Mouse (Mus musculus) splenic B cell, adult 2 months (primary cell): ENCODE data around the gene Wnk1.

ENCODE experiments used
- DNase-seq: peaks from one replicate; pipeline ENCODE4 v3.0.0-alpha.2; 2011; ENCODE audit warnings: low read depth, low spot score
- H3K27me3 ChIP-seq: 2 replicates; pipeline ENCODE4 v1.6.1; 2012; ENCODE audit warnings: mild to moderate bottlenecking, low read length, moderate library complexity, mixed read lengths; ENCODE audit not compliant: control insufficient read depth, poor library complexity, insufficient read depth, severe bottlenecking
- H3K36me3 ChIP-seq: 2 replicates; pipeline ENCODE4 v1.6.1; 2012; ENCODE audit warnings: mild to moderate bottlenecking, low read length, moderate library complexity, mixed read lengths; ENCODE audit not compliant: control insufficient read depth, poor library complexity, insufficient read depth, severe bottlenecking

Wnk1 gene

GRCm38 (mm10) chr6:119902204-119903080, 136.0 kb downstream of the Wnk1 start, which contains the start of gene Rad52:
TSS of gene Rad52 (plus strand) at chr6:119902698.
- H3K36me3 ChIP-seq, result no peaks in the 10 kb centered on the region; the same call in 1 of the 2 replicates
- no peaks in the 10 kb centered on the region for H3K27me3 ChIP-seq
- DNase-seq, result peak; percentile 87

- Histone ChIP-seq H3K36me3 (no peaks in the 10 kb centered on the region), H3K27me3 (no peaks in the 10 kb centered on the region)
- no peak for DNase-seq
These were observed 145.8 kb downstream of the Wnk1 start for GRCm38 (mm10) chr6:119892711-119893110.

GRCm38 (mm10) chr6:119883151-119883550, 155.3 kb downstream of the Wnk1 start:
- Histone ChIP-seq H3K36me3 (no peaks in the 10 kb centered on the region), H3K27me3 (no peaks in the 10 kb centered on the region; the same call in 1 of the 2 replicates)
- DNase-seq, result no peak
